Mouse (Mus musculus) hindbrain, embryonic 12.5 days (tissue): ENCODE measurements around the gene Cwf19l2. TPM values are rescaled to one million over a fixed set of nuclear protein-coding genes. Genes with fewer than 3 reads are reported as not detected.
"Not testable (repeated sequence)": the region's sequence is repeated elsewhere in the genome, so short reads cannot be mapped to it uniquely, and the experiment has no call there.

Experiments
- ATAC-seq: fragments of 200-750 bp; cut with Nextera tagmentation; 2 replicates; pipeline ENCODE4 v1.8.0; 2017; ENCODE audit warnings: moderate TSS enrichment; ENCODE audit not compliant: low FRiP score
- H3K27ac ChIP-seq: fragments of 300-500 bp; sonication (generic); 2 replicates; pipeline ENCODE4 v1.5.1; 2016; ENCODE audit warnings: mild to moderate bottlenecking
- H3K27me3 ChIP-seq: fragments of 300-500 bp; sonication (generic); 2 replicates; pipeline ENCODE4 v1.6.1; 2016; ENCODE audit warnings: mild to moderate bottlenecking
- H3K36me3 ChIP-seq: fragments of 300-500 bp; sonication (generic); 2 replicates; pipeline ENCODE4 v1.6.1; 2016; ENCODE audit warnings: mild to moderate bottlenecking
- H3K4me1 ChIP-seq: fragments of 300-500 bp; sonication (generic); 2 replicates; pipeline ENCODE4 v1.6.1; 2016
- H3K4me2 ChIP-seq: fragments of 300-500 bp; sonication (generic); replicated peaks from 2 replicates; pipeline ENCODE4 v1.6.1; 2016; ENCODE audit warnings: mild to moderate bottlenecking
- H3K4me3 ChIP-seq: fragments of 300-500 bp; sonication (generic); 2 replicates; pipeline ENCODE4 v1.5.1; 2016; ENCODE audit warnings: mild to moderate bottlenecking
- H3K9ac ChIP-seq: fragments of 300-500 bp; sonication (generic); 2 replicates; pipeline ENCODE4 v1.6.1; 2016; ENCODE audit warnings: mild to moderate bottlenecking, moderate library complexity
- H3K9me3 ChIP-seq: fragments of 300-500 bp; sonication (generic); replicated peaks from 2 replicates; pipeline ENCODE4 v1.6.1; 2016; ENCODE audit warnings: mild to moderate bottlenecking
- WGBS: fragments of 180-500 bp; shearing (Covaris S2); methylation state at CpG from one replicate; pipeline ENCODE4 v1.1.7; 2016; 5-methylcytosine and 5-hydroxymethylcytosine counted together
- polyA plus RNA-seq: library from polyadenylated mRNA; unstranded; fragments of >200 nt; fragmentation: Nextera tagmentation; extraction: Ambion mirVana; gene quantifications from 2 replicates; pipeline ENCODE4 v1.2.1, GENCODE M21; 2016

The Cwf19l2 gene
- 16.2 and 16.8 TPM in 2 replicates for polyA plus RNA-seq

GRCm38 (mm10) chr9:3403251-3404208 is at the start of gene Cwf19l2:
TSS of gene Cwf19l2 (plus strand) at chr9:3403592.
- under 1% methylated on average over 28 of the region's 28 CpGs for WGBS
- peak; percentile 96 for ATAC-seq

GRCm38 (mm10) chr9:3376323-3376722 is 27.1 kb upstream of the Cwf19l2 start:
- H3K27me3 ChIP-seq, ATAC-seq, H3K9me3 ChIP-seq, H3K27ac ChIP-seq, H3K4me3 ChIP-seq, H3K9ac ChIP-seq, H3K4me2 ChIP-seq, H3K4me1 ChIP-seq: not testable (repeated sequence)
- 42% methylated on average over 1 of the region's 1 CpGs for WGBS
- H3K36me3 ChIP-seq = peaks cover 16% of the 10 kb centered on the region

More at GRCm38 (mm10) chr9:3403251-3404208, at the start of gene Cwf19l2:
- H3K9me3 ChIP-seq = no peaks in the 10 kb centered on the region
- peak within 1 kb of the TSS; percentile 52 for H3K4me3 ChIP-seq
- 0 out of 2 replicates have a peak, but pooled peaks cover 2% of the 10 kb centered on the region for H3K4me1 ChIP-seq
- peak within 1 kb of the TSS; percentile 67 for H3K9ac ChIP-seq
- no peaks in the 10 kb centered on the region for H3K36me3 ChIP-seq
- peak within 1 kb of the TSS; percentile 61 for H3K4me2 ChIP-seq
- no peaks in the 10 kb centered on the region for H3K27me3 ChIP-seq
- peak within 1 kb of the TSS; percentile 55; the same call in 1 of the 2 replicates for H3K27ac ChIP-seq

DNA sequence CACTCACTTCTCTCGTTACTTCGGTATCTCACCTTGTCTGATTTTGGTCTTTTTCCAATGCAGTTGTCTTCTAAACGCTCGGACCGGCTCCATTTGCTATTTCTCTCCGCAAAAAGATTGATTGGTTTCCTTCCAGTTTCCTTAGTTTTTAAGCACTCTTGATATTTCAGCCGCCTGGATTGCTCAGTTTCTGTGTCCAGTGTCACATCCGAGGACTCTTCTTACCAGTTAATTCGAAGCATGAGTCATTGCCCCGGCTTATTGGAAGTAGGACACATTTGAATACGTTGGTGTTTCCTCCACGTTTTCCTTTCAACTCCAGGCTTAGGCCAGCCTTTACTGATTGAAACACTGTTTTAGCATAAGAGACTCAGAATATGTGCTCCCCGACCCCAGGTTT is 980 bp downstream of the Cwf19l2 start:
- H3K9me3 ChIP-seq = no peaks in the 10 kb centered on the region
- H3K27ac ChIP-seq = 0 out of 2 replicates have a peak overlapping the region, but pooled peaks have one; percentile 55
- peak overlapping the region; percentile 67 for H3K9ac ChIP-seq
- 0 out of 2 replicates have a peak, but pooled peaks cover 2% of the 10 kb centered on the region for H3K4me1 ChIP-seq
- peak; percentile 18; the same call in 1 of the 2 replicates for ATAC-seq
- no peaks in the 10 kb centered on the region for H3K27me3 ChIP-seq
- no peaks in the 10 kb centered on the region for H3K36me3 ChIP-seq
- 2% methylated on average over 13 of the region's 13 CpGs for WGBS
- H3K4me2 ChIP-seq = peak overlapping the region; percentile 61
- H3K4me3 ChIP-seq = peak overlapping the region; percentile 52

- H3K9ac ChIP-seq, H3K4me1 ChIP-seq, H3K4me3 ChIP-seq, H3K27me3 ChIP-seq, H3K36me3 ChIP-seq, H3K9me3 ChIP-seq, ATAC-seq, H3K4me2 ChIP-seq, H3K27ac ChIP-seq: not testable (repeated sequence)
- 84% methylated on average over 6 of the region's 6 CpGs for WGBS
Measured at GRCm38 (mm10) chr9:3439555-3440300, 36.3 kb downstream of the Cwf19l2 start.

DNA sequence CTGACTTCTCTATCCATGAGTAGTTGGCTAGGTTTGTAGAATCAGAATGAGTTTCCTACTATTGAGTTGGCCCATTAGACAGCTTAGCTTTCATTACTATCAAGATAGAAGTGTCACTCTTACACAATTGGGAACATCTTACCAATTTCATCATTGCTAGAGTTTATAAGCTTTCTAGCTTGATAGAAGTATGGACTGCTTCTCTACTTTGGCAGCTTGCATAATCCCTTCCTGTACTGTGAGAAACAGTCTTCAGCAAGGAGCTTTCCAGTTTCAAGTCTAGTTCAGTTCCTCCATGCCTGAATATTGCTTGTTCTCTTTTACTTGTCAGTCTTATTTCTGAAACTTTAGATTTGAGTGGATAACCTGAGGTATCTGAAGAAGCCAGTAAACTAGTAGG is 68.5 kb downstream of the Cwf19l2 start:
- H3K27me3 ChIP-seq = no peaks in the 10 kb centered on the region
- H3K36me3 ChIP-seq = peaks cover 14% of the 10 kb centered on the region; the same call in 1 of the 2 replicates
- H3K4me3 ChIP-seq = no peak overlapping the region
- no peak overlapping the region for H3K4me2 ChIP-seq
- H3K9ac ChIP-seq = no peak overlapping the region
- ATAC-seq = no peak
- H3K27ac ChIP-seq = no peak overlapping the region
- no peaks in the 10 kb centered on the region for H3K9me3 ChIP-seq
- no peaks in the 10 kb centered on the region for H3K4me1 ChIP-seq

- Histone ChIP-seq H3K36me3 (no peaks in the 10 kb centered on the region), H3K27ac (no peak overlapping the region), H3K9ac (no peak overlapping the region), H3K27me3 (no peaks in the 10 kb centered on the region), H3K4me3 (no peak overlapping the region), H3K4me2 (no peak overlapping the region), H3K9me3 (no peaks in the 10 kb centered on the region), H3K4me1 (no peaks in the 10 kb centered on the region)
- WGBS = 94% methylated on average over 1 of the region's 1 CpGs
- no peak for ATAC-seq
Measured at GRCm38 (mm10) chr9:3518645-3519044, 115.3 kb downstream of the Cwf19l2 start.

GRCm38 (mm10) chr9:3519178-3519577 is 115.8 kb downstream of the Cwf19l2 start:
- Histone ChIP-seq H3K27ac (no peak overlapping the region), H3K9me3 (no peaks in the 10 kb centered on the region), H3K4me2 (no peak overlapping the region), H3K9ac (no peak overlapping the region), H3K4me3 (no peak overlapping the region), H3K27me3 (no peaks in the 10 kb centered on the region), H3K36me3 (no peaks in the 10 kb centered on the region), H3K4me1 (no peaks in the 10 kb centered on the region)
- ATAC-seq = no peak
- 88% methylated on average over 1 of the region's 1 CpGs for WGBS

DNA sequence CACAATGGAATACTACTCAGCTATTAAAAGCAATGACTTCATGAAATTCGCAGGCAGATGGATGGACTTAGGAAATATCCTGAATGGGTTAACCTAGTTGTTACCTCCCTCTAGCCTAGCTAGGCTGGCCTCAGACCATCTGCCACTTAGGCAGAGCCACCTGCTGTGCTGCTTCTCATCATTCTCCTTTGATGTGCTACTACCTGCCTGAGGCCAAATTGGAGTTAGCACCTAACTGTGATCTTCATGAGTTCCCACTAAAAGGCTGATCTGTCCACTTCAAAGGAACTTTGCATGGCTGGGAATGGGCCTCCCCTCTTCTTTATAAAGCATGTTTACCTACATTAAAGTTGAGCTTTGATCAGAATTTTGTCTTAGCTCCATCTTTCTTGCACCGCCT is 117.6 kb downstream of the Cwf19l2 start:
- WGBS = 89% methylated on average over 2 of the region's 2 CpGs
- Histone ChIP-seq H3K36me3 (no peaks in the 10 kb centered on the region), H3K9me3 (no peaks in the 10 kb centered on the region), H3K27ac (no peak overlapping the region), H3K9ac (no peak overlapping the region), H3K4me3 (no peak overlapping the region), H3K4me2 (no peak overlapping the region), H3K4me1 (no peaks in the 10 kb centered on the region), H3K27me3 (no peaks in the 10 kb centered on the region)
- no peak for ATAC-seq

Other genes starting within 250 kb of the Cwf19l2 start
- 50.4 and 53.0 TPM in 2 replicates for gene Alkbh8, start 68.5 kb upstream of the Cwf19l2 start, polyA plus RNA-seq
- gene Gucy1a2, start 129.2 kb downstream of the Cwf19l2 start, polyA plus RNA-seq = 3.6 TPM in 2 replicates